In the genomic region with DNA sequence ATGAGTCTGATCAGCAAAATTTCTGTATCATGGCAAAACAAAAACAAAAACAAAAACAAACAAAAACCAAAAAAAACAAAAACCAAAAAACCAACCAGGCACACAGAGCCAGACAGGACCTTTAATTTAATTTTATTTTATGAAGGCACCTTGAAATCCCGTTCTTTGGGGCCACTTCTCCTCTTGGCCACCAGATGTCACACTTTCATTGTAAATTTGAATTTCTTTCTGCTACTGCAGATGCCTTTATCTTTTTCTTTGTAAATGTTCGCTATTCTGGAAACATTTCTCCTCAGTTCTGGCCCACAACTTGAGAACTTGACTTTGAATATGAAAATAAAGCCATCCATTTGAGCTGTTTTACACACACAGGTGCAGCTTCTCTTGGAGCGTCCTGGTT, we compare ENCODE assay signal across 9 mouse cellular contexts.
DNase-seq lines count a peak whose midpoint lies in the region; ATAC-seq and TF ChIP-seq lines count a peak whose summit lies in the region.
"Had no signal": no experiment of that assay in that cellular context is flagged by ENCODE, and none has a peak within 500 bp of the region (broad histone marks: within the 10 kb centered on the region; RNA-seq: fewer than 3 reads in every experiment).

No protein-coding gene starts in this region.

- H3K79me2 ChIP-seq in liver, adult 2 months (ENCODE audit: control insufficient read depth, insufficient read depth, low read length) = no peaks in the 10 kb centered on the region

- no peak overlapping the region for H3K4me2 ChIP-seq in liver, embryonic 11.5 days
- no peak overlapping the region for H3K4me2 ChIP-seq in forebrain, embryonic 11.5 days (ENCODE audit: low read depth, low read length, severe bottlenecking)
- H3K4me2 ChIP-seq: lung, embryonic 15.5 days had no signal

- H3K27me3 ChIP-seq in liver, adult 2 months (ENCODE audit: control insufficient read depth, insufficient read depth, low read length) = no peaks in the 10 kb centered on the region; the same call in 1 of the 2 replicates
- H3K27me3 ChIP-seq in liver, embryonic 11.5 days (replicated peaks; ENCODE audit: control insufficient read depth, insufficient read depth, low read length) = peaks cover 5% of the 10 kb centered on the region; the same call in 1 of the 2 replicates
- no peaks in the 10 kb centered on the region for H3K27me3 ChIP-seq in forebrain, embryonic 11.5 days (ENCODE audit: control insufficient read depth, insufficient read depth, low read length)

- intact Hi-C loops in left cerebral cortex, postnatal 25 days (cut with DNase I) = loop anchor here (5.0 to 10.0 kb wide), 2 partner anchors 307 to 620 kb away; no protein-coding TSS in a partner anchor

- H3K4me1 ChIP-seq in liver, adult 2 months (ENCODE audit: control insufficient read depth, insufficient read depth, low read length) = no peaks in the 10 kb centered on the region
- H3K4me1 ChIP-seq in liver, embryonic 11.5 days (replicated peaks; ENCODE audit: control insufficient read depth, insufficient read depth, low read length) = no peaks in the 10 kb centered on the region
- H3K4me1 ChIP-seq in forebrain, embryonic 11.5 days (replicated peaks; ENCODE audit: control insufficient read depth, insufficient read depth, low read length) = no peaks in the 10 kb centered on the region; the same call in 1 of the 2 replicates
- H3K4me1 ChIP-seq: lung, embryonic 15.5 days had no signal

- no peak overlapping the region for H3K4me3 ChIP-seq in liver, adult 2 months (ENCODE audit: insufficient read depth, low read depth, low read length)
- no peak overlapping the region for H3K4me3 ChIP-seq in liver, embryonic 11.5 days (ENCODE audit: low read depth, low read length)
- H3K4me3 ChIP-seq in forebrain, embryonic 11.5 days (ENCODE audit: low read depth, low read length) = no peak overlapping the region
- H3K4me3 ChIP-seq: lung, embryonic 15.5 days had no signal

- peak; percentile 18 for DNase-seq in cerebellum, adult 9-10 months
- no peak for DNase-seq in cerebellum, adult 9-11 months
- DNase-seq in liver, adult 2 months (ENCODE audit: extremely low read depth, low read depth, low spot score) = peak; percentile 36
- no peak for DNase-seq in liver, embryonic 11.5 days (ENCODE audit: low spot score)
- peak; percentile 51 to 65 for DNase-seq in left cerebral cortex, postnatal 25 days (ENCODE audit: low spot score in 2 of 2)
- no peak for DNase-seq in forebrain, embryonic 11.5 days (ENCODE audit: low spot score)

- no peak overlapping the region for H3K27ac ChIP-seq in liver, adult 2 months (replicated peaks; ENCODE audit: insufficient read depth, low read depth, low read length)
- H3K27ac ChIP-seq in liver, embryonic 11.5 days (ENCODE audit: low read depth, low read length) = no peak overlapping the region
- H3K27ac ChIP-seq in forebrain, embryonic 11.5 days (ENCODE audit: low read depth, low read length) = no peak overlapping the region
- H3K27ac ChIP-seq: lung, embryonic 15.5 days had no signal

- no peak for ATAC-seq in liver, embryonic 11.5 days (replicated peaks; ENCODE audit: low FRiP score)
- ATAC-seq in common myeloid progenitor, adult 5-6 weeks (replicated peaks; ENCODE audit: low read depth, poor library complexity, severe bottlenecking) = peak; percentile 73
- no peak for ATAC-seq in forebrain, embryonic 11.5 days (replicated peaks; ENCODE audit: low FRiP score)
- no peak for ATAC-seq in erythroblast, adult 5-6 weeks (replicated peaks; ENCODE audit: low FRiP score, poor library complexity, severe bottlenecking)

- H3K36me3 ChIP-seq in liver, adult 2 months (ENCODE audit: control insufficient read depth, insufficient read depth, low read length) = no peaks in the 10 kb centered on the region
- H3K36me3 ChIP-seq in liver, embryonic 11.5 days (ENCODE audit: control insufficient read depth, insufficient read depth, low read length) = no peaks in the 10 kb centered on the region
- H3K36me3 ChIP-seq in forebrain, embryonic 11.5 days (ENCODE audit: control insufficient read depth, insufficient read depth, low read length) = no peaks in the 10 kb centered on the region
- H3K36me3 ChIP-seq: lung, embryonic 15.5 days had no signal

- no peak overlapping the region for H3K9ac ChIP-seq in liver, adult 2 months (ENCODE audit: low read depth, low read length)
- no peak overlapping the region for H3K9ac ChIP-seq in liver, embryonic 11.5 days (ENCODE audit: low read depth, low read length)
- no peak overlapping the region for H3K9ac ChIP-seq in forebrain, embryonic 11.5 days (ENCODE audit: low read length)
- H3K9ac ChIP-seq: lung, embryonic 15.5 days had no signal

- TF ChIP-seq CTCF in liver, adult 2 months (IDR thresholded peaks at IDR 0.05; ENCODE audit: low read depth, low read length) = peak; percentile 22; the same call in 1 of the 2 replicates

- WGBS in liver, adult 2 months = 24% methylated on average over 3 of the region's 3 CpGs
- WGBS in liver, embryonic 11.5 days = 25% methylated on average over 3 of the region's 3 CpGs
- WGBS in forebrain, embryonic 11.5 days = 31% methylated on average over 3 of the region's 3 CpGs

- H3K9me3 ChIP-seq in liver, embryonic 11.5 days (ENCODE audit: control insufficient read depth, low read length) = no peaks in the 10 kb centered on the region
- H3K9me3 ChIP-seq in forebrain, embryonic 11.5 days (ENCODE audit: control insufficient read depth, low read length) = no peaks in the 10 kb centered on the region
- H3K9me3 ChIP-seq: lung, embryonic 15.5 days had no signal

- no peak for TF ChIP-seq POLR2A in liver, adult 2 months (IDR thresholded peaks at IDR 0.05; ENCODE audit: extremely low read depth, insufficient read depth, low read length)

Comparison
In these comparisons a context has a peak if more than half of its experiments do, and no peak if none do; other contexts are left out.
1. DNase-seq: peak in cerebellum, adult 9-10 months (single experiment), liver, adult 2 months (single experiment) and left cerebral cortex, postnatal 25 days (2 of 2); none in cerebellum, adult 9-11 months (single experiment), liver, embryonic 11.5 days (single experiment) and forebrain, embryonic 11.5 days (single experiment).